Mouse (Mus musculus): ENCODE data around the gene Scn11a. TPM values are rescaled to one million over a fixed set of nuclear protein-coding genes. Genes with fewer than 3 reads are reported as not detected.

The Scn11a gene
- polyA plus RNA-seq (2012; rRNA removed): 0.20 and 0.26 TPM in 2 replicates

GRCm38 (mm10) chr9:119825297-119825696 lies at the start of gene Scn11a:
TSS of gene Scn11a (minus strand) at chr9:119825456.
- no peaks in the 10 kb centered on the region for H3K4me1 ChIP-seq (ENCODE audit: control insufficient read depth, insufficient read depth, low read length)
- no peaks in the 10 kb centered on the region for H3K36me3 ChIP-seq (ENCODE audit: control insufficient read depth, insufficient read depth, low read length)
- no peak within 1 kb of the TSS for H3K4me3 ChIP-seq (ENCODE audit: control insufficient read depth, low read depth, low read length)
- TF ChIP-seq CTCF (IDR thresholded peaks at IDR 0.05; ENCODE audit: control insufficient read depth, insufficient read depth, insufficient replicate concordance, low read depth, low read length) (no peak), POLR2A (IDR thresholded peaks at IDR 0.05; ENCODE audit: control insufficient read depth, low read depth, low read length) (no peak)
- H3K27me3 ChIP-seq (ENCODE audit: control insufficient read depth, insufficient read depth, low read length): no peaks in the 10 kb centered on the region
- no peak within 1 kb of the TSS for H3K27ac ChIP-seq (ENCODE audit: control insufficient read depth, insufficient read depth, low read depth, low read length)

- no peak for TF ChIP-seq CTCF (IDR thresholded peaks at IDR 0.05; ENCODE audit: control insufficient read depth, insufficient read depth, insufficient replicate concordance, low read depth, low read length)
- TF ChIP-seq POLR2A (IDR thresholded peaks at IDR 0.05; ENCODE audit: control insufficient read depth, low read depth, low read length): no peak
Measured at GRCm38 (mm10) chr9:119854170-119854569, 28.9 kb upstream of the Scn11a start.

GRCm38 (mm10) chr9:119853071-119853846 lies 28.0 kb upstream of the Scn11a start:
- TF ChIP-seq CTCF (IDR thresholded peaks at IDR 0.05; ENCODE audit: control insufficient read depth, insufficient read depth, insufficient replicate concordance, low read depth, low read length) (no peak), POLR2A (IDR thresholded peaks at IDR 0.05; ENCODE audit: control insufficient read depth, low read depth, low read length) (no peak)
- Histone ChIP-seq H3K27ac (ENCODE audit: control insufficient read depth, insufficient read depth, low read depth, low read length) (no peak overlapping the region), H3K36me3 (ENCODE audit: control insufficient read depth, insufficient read depth, low read length) (no peaks in the 10 kb centered on the region), H3K4me3 (ENCODE audit: control insufficient read depth, low read depth, low read length) (no peak overlapping the region), H3K27me3 (ENCODE audit: control insufficient read depth, insufficient read depth, low read length) (no peaks in the 10 kb centered on the region), H3K4me1 (ENCODE audit: control insufficient read depth, insufficient read depth, low read length) (no peaks in the 10 kb centered on the region)

More at GRCm38 (mm10) chr9:119854170-119854569, 28.9 kb upstream of the Scn11a start:
- Histone ChIP-seq H3K4me1 (ENCODE audit: control insufficient read depth, insufficient read depth, low read length) (no peaks in the 10 kb centered on the region), H3K4me3 (ENCODE audit: control insufficient read depth, low read depth, low read length) (no peak overlapping the region), H3K27ac (ENCODE audit: control insufficient read depth, insufficient read depth, low read depth, low read length) (no peak overlapping the region), H3K36me3 (ENCODE audit: control insufficient read depth, insufficient read depth, low read length) (no peaks in the 10 kb centered on the region), H3K27me3 (ENCODE audit: control insufficient read depth, insufficient read depth, low read length) (no peaks in the 10 kb centered on the region)

DNA sequence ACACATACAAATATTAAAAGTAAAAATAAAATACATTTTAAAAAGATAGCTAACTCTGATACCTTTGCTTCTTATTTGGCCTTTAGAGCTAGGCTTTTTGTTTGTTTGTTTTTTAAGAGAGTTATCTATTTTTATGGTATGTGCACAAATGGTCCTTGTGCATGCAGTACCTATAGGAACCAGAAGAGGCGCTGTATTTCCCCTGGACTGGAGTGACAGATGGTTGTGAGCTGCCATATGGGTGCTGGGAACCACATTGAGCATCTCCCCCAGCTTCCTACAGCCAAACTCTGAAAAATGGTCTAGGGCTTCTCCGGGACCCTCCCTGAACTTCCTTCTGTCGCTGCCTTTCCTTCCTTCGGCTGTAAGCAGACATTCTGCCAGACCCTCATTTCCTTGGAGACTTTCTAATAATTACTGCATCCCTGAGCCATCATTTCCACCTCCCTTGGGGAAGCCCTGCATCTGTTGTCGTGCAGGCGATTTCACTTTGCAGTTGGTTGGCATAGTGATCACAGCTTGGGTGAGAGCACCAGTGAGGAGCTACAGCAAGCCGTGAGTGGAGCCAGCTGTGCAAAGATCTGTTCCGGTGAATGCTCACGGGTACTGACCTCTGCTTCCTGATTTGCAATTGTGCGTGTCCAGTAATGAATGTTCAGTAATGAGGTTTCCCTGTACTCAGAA lies 27.2 kb upstream of the Scn11a start:
- Histone ChIP-seq H3K27ac (ENCODE audit: control insufficient read depth, insufficient read depth, low read depth, low read length) (no peak overlapping the region), H3K4me3 (ENCODE audit: control insufficient read depth, low read depth, low read length) (no peak overlapping the region), H3K4me1 (ENCODE audit: control insufficient read depth, insufficient read depth, low read length) (no peaks in the 10 kb centered on the region), H3K36me3 (ENCODE audit: control insufficient read depth, insufficient read depth, low read length) (no peaks in the 10 kb centered on the region), H3K27me3 (ENCODE audit: control insufficient read depth, insufficient read depth, low read length) (no peaks in the 10 kb centered on the region)
- TF ChIP-seq POLR2A (IDR thresholded peaks at IDR 0.05; ENCODE audit: control insufficient read depth, low read depth, low read length): no peak
- no peak for TF ChIP-seq CTCF (IDR thresholded peaks at IDR 0.05; ENCODE audit: control insufficient read depth, insufficient read depth, insufficient replicate concordance, low read depth, low read length)

DNA sequence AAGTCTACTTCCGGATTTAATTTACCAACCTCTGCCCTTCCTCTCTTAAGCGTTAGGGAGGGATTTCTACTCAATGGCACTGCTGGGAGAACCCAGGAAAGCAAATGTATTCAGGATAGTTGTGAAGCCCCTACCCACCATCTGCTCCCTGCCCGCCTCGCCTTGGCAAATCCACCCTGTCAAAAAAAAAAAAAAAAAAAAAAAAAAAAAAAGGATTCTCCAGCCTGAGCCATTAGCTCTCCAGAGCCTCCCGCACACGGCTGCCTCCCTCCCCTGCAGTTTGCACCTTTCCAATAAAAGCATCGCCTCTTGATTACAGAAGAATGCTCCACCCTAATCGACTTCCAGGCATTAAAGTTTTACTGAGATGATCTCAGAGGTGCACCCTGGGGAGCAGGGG lies 24.0 kb upstream of the Scn11a start:
- no peak overlapping the region for H3K4me3 ChIP-seq (ENCODE audit: control insufficient read depth, low read depth, low read length)
- H3K27me3 ChIP-seq (ENCODE audit: control insufficient read depth, insufficient read depth, low read length): no peaks in the 10 kb centered on the region
- no peaks in the 10 kb centered on the region for H3K36me3 ChIP-seq (ENCODE audit: control insufficient read depth, insufficient read depth, low read length)
- TF ChIP-seq CTCF (IDR thresholded peaks at IDR 0.05; ENCODE audit: control insufficient read depth, insufficient read depth, insufficient replicate concordance, low read depth, low read length): no peak
- no peak for TF ChIP-seq POLR2A (IDR thresholded peaks at IDR 0.05; ENCODE audit: control insufficient read depth, low read depth, low read length)
- H3K4me1 ChIP-seq (ENCODE audit: control insufficient read depth, insufficient read depth, low read length): no peaks in the 10 kb centered on the region
- no peak overlapping the region for H3K27ac ChIP-seq (ENCODE audit: control insufficient read depth, insufficient read depth, low read depth, low read length)

- TF ChIP-seq CTCF (IDR thresholded peaks at IDR 0.05; ENCODE audit: control insufficient read depth, insufficient read depth, insufficient replicate concordance, low read depth, low read length): no peak
- TF ChIP-seq POLR2A (IDR thresholded peaks at IDR 0.05; ENCODE audit: control insufficient read depth, low read depth, low read length): no peak
- no peaks in the 10 kb centered on the region for H3K36me3 ChIP-seq (ENCODE audit: control insufficient read depth, insufficient read depth, low read length)
Measured at GRCm38 (mm10) chr9:119848671-119849070, 23.4 kb upstream of the Scn11a start.

DNA sequence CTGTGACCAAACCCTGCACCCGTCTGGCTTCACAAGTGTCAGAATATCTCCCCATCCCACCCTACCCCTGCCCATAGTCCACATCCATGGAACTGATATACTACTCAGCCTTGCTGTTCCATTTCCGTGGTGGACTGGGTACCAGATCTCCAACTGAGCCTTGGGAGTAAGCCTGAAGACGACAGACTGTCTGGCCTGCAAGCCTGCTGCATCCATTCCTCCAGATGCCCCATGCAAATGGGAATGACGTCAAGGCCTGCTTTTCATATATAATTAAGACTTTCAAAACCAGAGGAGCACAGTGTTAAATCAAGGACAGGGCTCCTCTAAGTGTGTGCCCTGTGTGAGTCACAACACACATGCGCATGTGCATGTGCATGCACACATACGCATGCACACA lies 21.9 kb upstream of the Scn11a start:
- Histone ChIP-seq H3K36me3 (ENCODE audit: control insufficient read depth, insufficient read depth, low read length) (no peaks in the 10 kb centered on the region), H3K4me1 (ENCODE audit: control insufficient read depth, insufficient read depth, low read length) (no peaks in the 10 kb centered on the region), H3K27ac (ENCODE audit: control insufficient read depth, insufficient read depth, low read depth, low read length) (no peak overlapping the region), H3K4me3 (ENCODE audit: control insufficient read depth, low read depth, low read length) (no peak overlapping the region), H3K27me3 (ENCODE audit: control insufficient read depth, insufficient read depth, low read length) (no peaks in the 10 kb centered on the region)
- no peak for TF ChIP-seq CTCF (IDR thresholded peaks at IDR 0.05; ENCODE audit: control insufficient read depth, insufficient read depth, insufficient replicate concordance, low read depth, low read length)
- no peak for TF ChIP-seq POLR2A (IDR thresholded peaks at IDR 0.05; ENCODE audit: control insufficient read depth, low read depth, low read length)

More at GRCm38 (mm10) chr9:119848671-119849070, 23.4 kb upstream of the Scn11a start:
- H3K27me3 ChIP-seq (ENCODE audit: control insufficient read depth, insufficient read depth, low read length): no peaks in the 10 kb centered on the region
- H3K4me3 ChIP-seq (ENCODE audit: control insufficient read depth, low read depth, low read length): no peak overlapping the region
- H3K4me1 ChIP-seq (ENCODE audit: control insufficient read depth, insufficient read depth, low read length): no peaks in the 10 kb centered on the region
- no peak overlapping the region for H3K27ac ChIP-seq (ENCODE audit: control insufficient read depth, insufficient read depth, low read depth, low read length)
